Mouse (Mus musculus) CD4-positive, CD25-positive, alpha-beta regulatory T cell, adult 2 months (primary cell): Measurements from ENCODE around the gene Naa11.

Source experiments
- DNase-seq: peaks from one replicate; pipeline ENCODE4 v3.0.0-alpha.2; 2012; ENCODE audit warnings: low read depth, low spot score

The Naa11 gene

DNA sequence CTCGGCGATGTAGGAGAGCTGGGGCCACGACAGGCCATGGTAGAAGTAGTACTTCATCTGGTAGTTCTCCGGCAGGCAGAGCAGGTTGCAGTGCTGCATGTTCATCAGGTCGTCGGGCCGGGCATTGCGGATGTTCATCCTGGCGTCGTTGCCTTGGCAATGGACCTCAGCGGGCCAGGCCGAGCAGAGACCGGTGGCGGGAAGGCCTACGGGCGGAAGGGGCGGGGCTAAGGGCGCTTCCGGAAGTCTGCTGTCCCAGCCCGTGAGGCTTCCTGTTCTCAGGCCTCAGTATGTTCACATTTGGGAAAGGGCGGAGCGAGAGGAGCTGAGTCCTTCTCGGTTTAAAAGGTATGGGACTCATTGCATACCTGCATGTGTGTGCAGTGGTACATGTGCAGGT lies at the start of gene Naa11:
Gene Naa11 (minus strand): TSS at position 220 of the 400 bp plus-strand sequence.
- DNase-seq = no peak

- DNase-seq = no peak
These were observed 40.3 kb upstream of the Naa11 start for GRCm38 (mm10) chr5:97432512-97432911.

DNA sequence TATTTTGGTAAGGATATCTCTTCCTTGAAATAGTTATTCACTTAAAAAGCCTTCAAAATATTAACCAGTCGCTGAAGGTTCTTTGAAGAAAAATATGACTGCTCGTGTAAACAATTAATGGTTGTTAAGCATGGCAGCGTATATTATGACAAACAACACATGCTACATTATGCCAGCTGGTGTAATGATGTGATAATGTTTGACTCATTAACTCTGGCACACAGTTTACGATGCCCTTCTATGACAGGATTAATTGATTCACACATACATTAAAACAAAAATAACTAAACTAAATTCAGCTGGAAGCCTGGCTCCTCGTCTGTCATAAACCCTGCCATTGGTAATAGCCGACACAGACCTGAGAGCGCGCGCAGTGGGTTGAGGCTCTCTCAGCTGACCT lies 37.8 kb upstream of the Naa11 start:
- no peak for DNase-seq

- DNase-seq = no peak
These were observed 29.5 kb upstream of the Naa11 start for GRCm38 (mm10) chr5:97421669-97422068.

DNA sequence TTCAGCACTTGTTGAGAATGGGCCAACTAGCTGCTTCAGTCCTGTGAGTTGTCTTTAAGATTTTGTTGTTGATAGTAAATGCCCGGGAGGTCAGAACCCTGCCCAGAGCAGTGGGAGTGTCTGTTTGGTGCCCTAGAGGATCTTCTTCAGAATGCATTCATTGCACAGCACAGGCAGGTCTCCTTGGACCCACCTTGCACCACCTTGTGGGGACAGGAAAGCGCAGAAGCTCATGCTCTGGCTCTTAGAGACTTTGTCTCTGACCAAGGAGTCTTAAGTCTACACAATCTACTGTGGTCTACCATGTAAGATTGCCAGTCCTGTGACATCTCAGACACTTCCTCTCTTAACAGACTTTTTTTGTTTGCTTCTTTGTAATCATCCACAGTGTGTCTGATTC lies 25.0 kb upstream of the Naa11 start:
- no peak for DNase-seq

DNA sequence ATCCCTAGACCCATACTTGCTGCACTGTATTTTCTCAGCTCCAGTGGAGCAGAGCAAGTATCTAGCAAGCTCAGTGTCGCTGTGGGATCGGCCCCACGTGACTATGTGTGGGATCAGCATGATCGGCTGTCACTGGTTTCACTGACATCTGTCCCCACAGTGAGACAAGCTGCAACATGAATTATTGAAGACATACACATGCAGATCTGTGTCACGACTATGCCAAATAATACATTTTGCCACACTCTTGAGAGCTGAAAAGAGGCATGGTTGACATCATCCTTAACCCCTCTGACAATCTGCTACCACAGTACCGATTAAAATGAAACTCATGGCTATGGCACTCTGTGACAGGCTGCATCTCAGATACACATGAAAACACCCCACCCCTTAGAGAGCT lies 23.7 kb upstream of the Naa11 start:
- no peak for DNase-seq

- no peak for DNase-seq
These were observed 21.5 kb upstream of the Naa11 start for GRCm38 (mm10) chr5:97413716-97414115.

GRCm38 (mm10) chr5:97410190-97410589 lies 18.0 kb upstream of the Naa11 start:
- no peak for DNase-seq

- DNase-seq = no peak
These were observed 17.1 kb upstream of the Naa11 start for GRCm38 (mm10) chr5:97409234-97409704.

- no peak for DNase-seq
These were observed 8.9 kb upstream of the Naa11 start for GRCm38 (mm10) chr5:97401042-97401441.

GRCm38 (mm10) chr5:97397585-97397984 lies 5.4 kb upstream of the Naa11 start:
- DNase-seq = no peak

- no peak for DNase-seq
These were observed 4.6 kb downstream of the Naa11 start for GRCm38 (mm10) chr5:97387622-97388021.

GRCm38 (mm10) chr5:97384399-97384798 lies 7.8 kb downstream of the Naa11 start:
- DNase-seq = no peak

- DNase-seq = no peak
These were observed 9.5 kb downstream of the Naa11 start for GRCm38 (mm10) chr5:97382548-97383222.

- DNase-seq = no peak
These were observed 12.2 kb downstream of the Naa11 start for GRCm38 (mm10) chr5:97379976-97380375.

- no peak for DNase-seq
These were observed 27.4 kb downstream of the Naa11 start for GRCm38 (mm10) chr5:97364781-97365180.

GRCm38 (mm10) chr5:97364252-97364651 lies 27.9 kb downstream of the Naa11 start:
- DNase-seq = no peak

DNA sequence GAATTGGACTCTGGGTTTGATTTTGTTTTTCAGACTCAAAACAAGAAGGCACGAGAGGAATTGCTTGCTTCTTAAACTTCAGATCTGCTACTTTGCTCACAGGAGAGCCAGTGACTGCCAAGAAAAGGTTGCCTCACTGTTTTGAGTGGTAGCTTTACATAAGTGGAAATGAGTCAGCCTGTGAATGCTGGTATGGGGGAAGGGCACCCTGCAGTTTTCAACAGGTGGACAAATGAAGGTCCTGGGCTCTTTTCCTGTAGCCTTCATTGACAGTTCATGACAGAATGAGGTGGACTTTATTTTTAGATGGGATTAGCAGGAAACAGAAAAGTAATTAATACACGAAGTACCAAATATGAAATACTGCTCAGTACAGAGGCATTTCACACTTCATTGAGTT lies 29.6 kb downstream of the Naa11 start:
- DNase-seq = no peak

GRCm38 (mm10) chr5:97359104-97359503 lies 33.1 kb downstream of the Naa11 start:
- no peak for DNase-seq

GRCm38 (mm10) chr5:97356135-97356534 lies 36.0 kb downstream of the Naa11 start:
- no peak for DNase-seq

- DNase-seq = no peak
These were observed 37.0 kb downstream of the Naa11 start for GRCm38 (mm10) chr5:97355152-97355551.

DNA sequence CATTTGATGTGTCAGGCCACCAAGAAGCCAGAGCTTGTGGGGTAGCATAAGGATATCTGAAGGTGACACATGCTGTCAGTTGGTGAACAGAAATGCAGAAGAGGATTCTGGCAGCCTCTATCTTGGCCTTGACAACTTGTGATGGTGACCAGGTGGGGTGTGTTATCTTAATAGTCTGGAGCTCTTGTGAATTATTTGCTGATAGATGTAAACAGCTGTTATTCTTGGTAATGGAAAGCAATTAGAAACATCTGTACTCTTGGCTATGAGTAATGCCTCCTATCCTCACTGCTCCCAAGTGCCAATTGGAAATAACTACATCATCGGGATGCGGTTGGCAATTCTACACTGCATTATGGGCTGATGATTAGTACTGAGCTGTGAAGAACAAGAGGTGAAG lies 43.4 kb downstream of the Naa11 start:
- no peak for DNase-seq

DNA sequence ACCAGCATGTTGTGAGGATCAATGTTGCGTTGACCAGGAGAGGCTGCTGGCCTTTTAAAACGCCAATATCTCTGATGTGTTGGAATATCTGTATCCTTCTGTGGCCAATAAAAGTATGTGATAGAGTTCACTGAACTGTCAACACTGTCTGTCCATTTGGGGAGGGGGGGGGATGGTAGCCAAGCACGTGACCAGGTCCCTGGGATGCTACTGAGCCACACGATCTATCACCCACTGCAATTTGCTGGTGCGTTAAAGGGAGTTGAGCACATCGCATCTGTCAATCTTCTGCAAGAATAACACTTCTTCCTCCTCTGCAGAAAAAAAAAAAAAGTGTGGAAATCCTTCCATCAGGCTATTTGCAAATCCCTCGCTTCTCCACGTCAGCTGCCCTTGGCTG lies 43.9 kb downstream of the Naa11 start:
- DNase-seq = no peak

- DNase-seq = no peak
These were observed 46.4 kb downstream of the Naa11 start for GRCm38 (mm10) chr5:97345732-97346253.
